Mouse (Mus musculus): Measurements from ENCODE around the gene Apba3. TPM values are rescaled to one million over a fixed set of nuclear protein-coding genes. Genes with fewer than 3 reads are reported as not detected.

Apba3 gene
- total RNA-seq, 4 experiments from 2014 or later, result 105 to 122 (median 112) TPM

DNA sequence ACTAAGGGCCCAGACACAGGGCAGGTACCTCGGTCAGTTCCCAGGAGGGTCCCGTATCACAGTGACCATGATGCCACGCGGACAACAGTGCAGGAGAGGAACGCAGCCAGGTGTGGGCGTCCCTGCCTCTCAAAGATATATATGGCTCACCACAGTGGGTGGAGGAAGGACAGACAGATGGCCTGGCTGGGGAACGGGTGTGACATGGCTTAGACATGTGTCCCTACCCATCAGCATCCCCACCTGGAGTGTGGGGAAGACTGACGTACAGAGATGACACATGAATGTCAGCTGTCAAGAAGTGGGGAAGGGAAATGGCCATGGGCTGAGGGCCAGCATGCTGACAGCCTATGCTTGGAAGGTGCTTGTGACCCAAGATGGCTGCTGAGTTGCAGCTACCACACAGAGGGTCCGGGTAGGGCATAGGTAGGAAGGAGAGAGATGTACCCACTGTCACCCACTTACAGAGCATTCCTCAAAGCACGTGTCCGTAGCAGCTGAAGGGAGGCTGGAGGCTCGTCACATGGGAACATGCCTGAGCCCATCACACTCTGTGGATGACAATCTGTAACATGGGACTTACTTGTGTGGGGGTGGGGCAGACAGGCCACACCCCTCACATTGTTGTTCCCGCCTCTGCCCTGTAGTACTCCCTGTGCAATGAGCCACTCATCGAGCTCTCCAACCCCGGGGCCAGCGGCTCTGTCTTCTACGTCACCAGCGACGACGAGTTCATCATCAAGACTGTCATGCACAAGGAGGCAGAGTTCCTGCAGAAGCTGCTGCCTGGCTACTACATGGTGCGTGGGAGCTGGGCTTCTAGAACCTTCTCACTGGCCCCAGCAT is 40.3 kb downstream of the Apba3 start:
- DNase-seq (ENCODE audit: low spot score), result no peak

DNA sequence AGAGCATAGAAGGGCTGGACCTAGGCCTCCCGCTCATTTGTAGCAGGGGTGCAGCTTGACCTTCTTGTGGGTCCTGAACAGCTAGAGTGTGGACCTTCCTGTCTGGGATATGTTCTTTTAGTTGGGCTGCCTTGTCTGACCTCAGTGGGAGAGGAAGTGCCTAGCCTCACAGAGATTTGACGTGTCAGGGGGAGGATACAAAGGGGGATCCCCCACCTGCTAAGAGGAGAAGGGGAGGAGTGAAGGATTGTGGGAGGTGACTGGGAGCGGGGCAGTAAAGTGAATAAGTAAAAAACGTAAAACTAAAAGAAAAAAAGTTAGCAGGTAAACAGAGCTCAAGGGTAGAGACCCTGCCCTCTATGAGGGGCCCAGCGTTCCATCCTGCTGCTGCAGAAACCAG is 42.8 kb downstream of the Apba3 start:
- DNase-seq (ENCODE audit: low spot score), result no peak

DNA sequence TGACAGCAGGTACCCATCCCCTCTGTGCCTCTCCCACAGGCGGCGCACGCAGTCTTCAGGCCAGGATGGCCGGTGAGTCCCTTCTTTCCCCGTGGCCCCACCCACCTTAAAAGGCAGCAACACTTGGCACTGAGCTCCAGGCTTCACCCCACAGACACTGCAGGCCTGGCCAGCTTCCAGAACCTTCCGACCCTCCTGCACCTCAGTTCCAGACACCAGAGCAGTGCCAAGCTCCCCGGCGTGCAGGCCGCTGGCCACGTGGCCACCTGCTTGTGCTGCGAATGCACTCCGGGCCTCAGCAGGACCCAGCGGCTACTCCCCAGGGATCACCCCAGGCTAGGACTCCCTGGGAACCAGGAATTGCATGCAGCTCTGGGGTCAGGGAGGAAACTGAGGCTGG is 46.8 kb downstream of the Apba3 start:
- DNase-seq (ENCODE audit: low spot score), result no peak

DNA sequence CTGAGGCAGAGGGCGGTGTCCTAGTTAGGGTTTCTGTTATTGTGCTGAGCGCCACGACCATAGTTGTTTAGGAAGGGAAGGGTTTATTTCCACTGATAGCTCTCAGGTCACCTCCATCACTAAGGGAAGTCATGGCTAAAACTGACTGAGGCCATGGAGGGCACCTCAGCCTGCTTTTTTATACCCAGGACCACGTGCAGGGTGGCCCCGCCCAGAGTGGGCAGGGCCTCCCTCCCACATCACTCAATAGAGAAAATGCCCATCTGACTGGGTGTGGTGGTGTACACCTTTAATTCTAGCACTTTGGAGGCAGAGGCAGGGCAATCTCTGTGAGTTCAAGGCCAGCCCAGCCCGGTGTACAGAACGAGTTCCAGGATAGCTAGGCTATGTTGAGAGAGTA is 47.4 kb downstream of the Apba3 start:
- no peak for DNase-seq (ENCODE audit: low spot score)

DNA sequence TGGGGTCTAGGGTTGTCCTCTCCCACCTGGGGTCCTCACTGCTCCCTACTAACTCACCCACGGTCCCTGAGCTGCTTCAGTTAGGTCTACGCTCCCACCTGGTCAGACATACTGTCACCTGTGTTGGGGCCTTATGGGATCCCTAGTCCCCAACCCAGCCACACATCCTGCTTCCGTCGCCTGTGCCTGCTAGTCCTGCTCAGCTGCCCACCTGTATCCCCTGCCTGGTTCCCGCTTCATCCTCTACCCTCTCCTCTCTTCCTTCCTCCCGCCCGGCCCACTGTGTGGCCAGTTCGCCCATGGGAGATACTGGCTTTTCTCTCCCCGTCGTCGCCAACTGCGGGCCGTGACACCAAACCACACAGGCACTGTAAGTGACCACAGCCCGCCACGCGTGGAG is 48.8 kb downstream of the Apba3 start:
- no peak for DNase-seq (ENCODE audit: low spot score)

DNA sequence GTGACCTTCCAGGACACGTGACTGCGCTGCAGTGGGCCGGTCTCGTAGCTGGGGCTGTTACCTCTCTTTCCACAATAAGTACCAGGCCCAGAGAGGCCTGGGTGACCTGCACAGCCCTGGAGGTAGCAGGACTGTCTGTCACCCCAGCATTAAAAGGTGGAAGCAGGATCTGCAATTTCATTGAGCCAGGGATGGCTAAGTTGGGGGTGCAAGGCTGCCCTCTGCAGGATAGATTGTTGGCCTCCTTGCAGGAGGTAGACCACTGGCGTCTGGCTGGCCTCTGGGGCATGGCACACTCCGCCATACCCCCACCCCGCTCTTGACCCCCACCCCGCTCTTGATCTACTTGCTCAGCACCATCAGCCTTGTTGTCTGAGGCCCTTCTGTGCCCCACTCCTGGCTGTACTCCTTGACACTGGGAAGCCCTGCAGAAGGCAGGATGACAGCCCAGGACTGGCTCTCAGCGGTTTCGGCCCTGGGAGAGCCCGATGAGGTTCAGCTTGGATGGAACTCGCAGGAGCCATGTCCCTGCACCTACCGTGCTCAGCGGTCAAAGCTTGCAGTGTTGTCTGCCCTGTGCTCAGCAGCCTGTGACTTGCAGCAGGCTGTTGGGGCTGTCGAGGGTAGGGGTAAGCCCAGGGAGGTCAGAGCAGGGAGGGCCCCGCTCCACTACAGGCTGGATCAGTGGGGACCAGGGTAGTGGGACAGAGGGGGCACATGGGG is 49.7 kb downstream of the Apba3 start:
- DNase-seq (ENCODE audit: low spot score), result no peak

DNA sequence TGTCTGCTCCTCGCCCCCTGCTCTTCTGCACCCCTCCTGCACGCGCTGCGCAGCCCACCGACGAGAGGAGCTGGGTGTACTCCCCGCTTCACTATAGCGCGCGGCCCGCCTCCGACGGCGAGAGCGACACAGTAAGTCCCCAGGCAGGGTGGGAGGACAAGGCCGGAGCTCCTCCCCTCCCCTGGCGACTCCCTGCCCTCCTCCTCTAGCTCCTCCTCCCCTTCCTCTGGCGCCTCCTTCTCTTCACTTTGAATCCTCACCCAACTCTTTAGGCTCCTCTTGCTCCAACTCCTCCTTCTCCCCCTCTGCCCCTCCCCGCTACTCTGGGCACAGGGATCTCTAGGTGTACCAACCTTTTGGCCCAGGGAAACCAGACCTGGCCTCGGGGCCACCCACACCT is 50.5 kb downstream of the Apba3 start:
- no peak for DNase-seq (ENCODE audit: low spot score)

DNA sequence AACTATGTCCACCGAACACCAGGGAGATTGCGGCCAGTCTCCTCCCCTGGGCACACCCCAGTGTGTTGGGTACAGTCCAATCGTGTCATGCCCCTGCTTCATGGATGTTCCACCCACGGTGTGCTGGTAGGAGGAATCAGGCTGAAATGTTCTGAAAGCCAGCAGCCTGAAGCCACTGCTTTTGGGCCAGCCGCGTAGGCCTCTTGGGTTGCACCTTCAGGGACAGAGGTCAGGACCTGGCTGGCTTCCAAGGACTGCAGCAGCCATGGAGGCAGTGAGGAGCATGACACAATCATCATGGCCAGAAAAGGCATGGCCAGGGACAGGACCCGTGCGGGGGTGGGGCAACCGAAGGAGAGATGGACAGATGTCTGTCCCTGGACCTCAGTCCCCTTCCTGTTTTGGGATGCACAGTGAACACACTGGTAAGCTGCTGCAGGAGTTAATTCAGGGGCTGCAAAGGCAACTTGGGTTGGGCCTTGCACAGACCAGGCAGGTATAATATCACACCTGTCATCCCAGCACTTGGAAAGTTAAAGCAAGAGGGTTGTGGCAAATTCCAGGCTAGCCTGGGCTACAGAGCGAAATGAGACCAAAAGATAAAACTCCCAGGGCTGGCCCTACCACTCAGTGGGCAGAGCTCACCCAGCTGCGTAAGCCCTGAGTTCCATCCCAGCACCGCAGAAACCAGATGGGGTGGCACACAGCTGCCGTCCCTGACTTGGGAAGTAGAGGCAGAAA is 52.0 kb downstream of the Apba3 start:
- no peak for DNase-seq (ENCODE audit: low spot score)

DNA sequence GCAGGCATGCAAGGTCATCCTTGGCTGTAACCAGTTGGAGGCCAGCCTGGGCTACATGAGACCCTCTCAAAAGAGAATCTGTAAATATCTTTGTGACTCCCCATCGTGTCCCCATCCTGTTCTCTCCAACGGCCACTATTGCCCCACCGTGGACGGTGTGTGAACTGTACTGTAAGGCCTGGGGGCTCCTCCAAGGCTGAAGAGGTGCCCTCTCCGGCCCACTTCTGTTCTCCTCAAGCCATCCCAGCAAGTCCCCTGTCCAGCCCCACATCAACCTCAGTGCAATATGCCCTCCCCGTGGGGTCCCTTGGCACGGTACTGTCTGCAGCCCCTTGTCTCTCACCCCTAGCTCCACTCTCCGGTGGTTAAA is 52.6 kb downstream of the Apba3 start:
- no peak for DNase-seq (ENCODE audit: low spot score)

DNA sequence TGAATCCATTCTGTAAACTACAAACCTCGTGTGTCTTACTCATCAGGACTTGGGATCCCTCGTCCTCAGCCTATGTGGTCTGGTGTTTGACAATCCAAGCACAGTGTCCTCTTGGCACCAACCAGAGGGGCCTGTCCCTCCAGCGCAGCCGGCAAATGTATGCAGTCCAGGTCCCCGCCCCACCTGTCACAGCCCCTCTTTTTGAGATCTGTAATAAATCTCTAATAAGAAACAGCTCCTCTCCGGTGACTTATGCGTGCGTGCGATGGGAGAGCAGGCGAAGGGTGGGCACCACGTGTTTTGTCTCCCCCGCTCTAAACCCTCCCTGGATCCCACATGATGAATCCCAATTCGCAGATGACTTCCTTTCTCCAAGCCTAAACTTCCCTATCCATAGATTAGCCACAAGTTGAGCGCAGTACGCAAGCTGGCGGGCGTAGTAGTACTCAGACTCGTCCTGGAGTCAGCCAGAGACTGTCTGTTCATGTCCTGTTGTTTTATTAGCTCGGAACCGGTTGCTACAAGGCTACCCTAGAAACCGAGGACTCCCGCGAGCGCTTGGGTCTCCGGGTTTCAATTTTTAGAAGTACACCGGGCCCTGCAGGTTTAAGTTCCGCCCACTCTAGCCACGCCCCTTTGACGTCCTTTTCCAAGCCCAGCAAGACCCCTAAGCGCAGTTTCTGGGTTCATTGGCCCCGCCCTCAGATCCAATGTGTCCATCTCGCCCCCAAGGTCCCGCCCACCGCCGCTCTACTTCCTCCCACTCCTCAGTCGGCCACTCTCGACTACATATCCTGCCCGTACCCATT is 53.2 kb downstream of the Apba3 start:
- DNase-seq (ENCODE audit: low spot score), result no peak

DNA sequence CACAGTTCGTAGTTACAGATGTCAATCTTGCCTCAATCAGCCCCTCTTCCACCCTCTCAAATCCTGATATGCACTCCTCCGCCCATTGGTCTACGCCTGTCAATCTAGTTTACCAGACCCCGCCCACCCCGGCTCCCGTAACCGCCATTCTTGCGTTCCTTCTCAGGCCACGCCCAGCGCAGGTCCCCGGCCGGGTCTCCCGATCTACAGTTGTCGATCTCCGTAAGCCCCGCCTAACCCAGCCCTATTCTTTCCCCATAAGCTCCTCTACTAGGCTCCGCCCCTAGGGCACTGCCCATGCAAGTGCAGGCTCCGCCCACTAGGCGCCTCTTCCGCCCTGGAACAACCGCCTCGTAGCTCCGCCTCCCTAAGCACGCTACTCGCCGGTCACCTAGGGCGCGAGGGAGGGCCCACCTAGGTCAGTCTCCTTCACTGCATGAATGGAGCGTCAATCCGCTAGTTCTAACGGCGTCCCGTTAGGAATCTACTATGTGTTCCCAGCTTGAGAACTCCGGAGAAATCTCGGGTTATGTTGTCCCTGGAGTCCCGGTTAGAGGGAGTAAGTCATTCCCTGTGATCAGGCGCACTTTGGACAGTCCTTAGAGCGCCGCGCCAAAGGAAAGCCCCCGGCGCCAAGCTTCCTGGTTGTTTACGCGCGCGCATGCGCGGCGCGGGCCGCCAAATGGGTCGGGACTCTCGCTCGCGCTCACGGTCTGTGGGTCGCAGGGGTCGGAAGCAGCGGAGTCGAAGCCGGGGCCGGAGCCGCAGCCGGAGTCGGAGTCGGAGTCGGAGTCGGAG is 54.0 kb downstream of the Apba3 start, which contains the start of gene Cactin:
Gene Cactin (plus strand): TSS at position 554 of the 798 bp plus-strand sequence.
- peak; percentile 99 for DNase-seq (ENCODE audit: low spot score)

DNA sequence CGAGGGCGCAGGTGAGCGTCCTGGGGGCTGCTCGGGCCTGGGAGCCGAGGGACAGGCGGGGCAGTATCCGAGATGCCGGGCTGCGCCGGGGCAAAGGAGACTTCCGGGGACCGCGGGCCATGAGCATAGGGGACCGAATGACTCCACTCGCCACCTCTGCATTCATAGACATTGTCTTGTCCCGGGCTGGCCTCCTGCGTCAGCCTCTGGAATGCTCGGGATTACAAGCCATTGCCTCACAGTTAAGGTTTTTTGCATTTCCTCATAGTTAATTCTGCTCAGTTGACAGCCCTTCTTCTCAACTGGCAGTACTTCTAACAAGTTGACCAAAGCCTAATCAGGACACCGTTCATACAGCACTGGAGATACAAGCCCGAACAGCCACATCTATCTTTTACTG is 54.7 kb downstream of the Apba3 start:
- DNase-seq (ENCODE audit: low spot score), result no peak

DNA sequence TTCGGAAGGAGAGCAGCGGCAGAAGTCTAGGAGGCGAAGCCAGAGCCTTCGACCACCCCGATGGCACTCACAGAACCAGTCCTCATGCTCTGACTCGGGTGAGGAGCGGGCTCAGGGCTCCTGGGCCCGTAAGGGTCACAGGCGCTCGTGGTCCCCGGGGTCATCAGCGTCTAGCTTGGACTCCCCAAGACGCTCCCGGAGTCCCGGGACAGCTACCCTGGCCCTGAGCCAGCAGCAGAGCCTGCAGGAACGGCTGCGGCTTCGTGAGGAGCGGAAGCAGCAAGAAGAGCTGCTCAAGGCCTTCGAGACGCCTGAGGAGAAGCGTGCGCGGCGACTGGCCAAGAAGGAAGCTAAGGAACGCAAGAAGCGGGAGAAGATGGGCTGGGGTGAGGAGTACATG is 55.7 kb downstream of the Apba3 start:
- DNase-seq (ENCODE audit: low spot score), result no peak

Small RNA genes within 50 kb of the gene (microRNA-seq; reads per million reads assigned to microRNA genes)
- 36.7 reads per million, percentile 45 among the genes with 10 or more reads in this experiment for gene Mir3057

Other genes with a start within 250 kb of the Apba3 start
- under 1 TPM in 1 of 4 experiments, not detected in 3; 0.44 TPM for gene Diras1, start 241.3 kb upstream of the Apba3 start, total RNA-seq (2022)
- 10 to 100 TPM; 12.1 to 14.1 (median 12.7) TPM for gene Slc39a3, start 229.5 kb upstream of the Apba3 start, total RNA-seq (2022)
- 100 to 1,000 TPM in 2 of 4 experiments, 10 to 100 TPM in 2; 92.0 to 102 (median 99.4) TPM for gene Sgta, start 206.8 kb upstream of the Apba3 start, total RNA-seq (2022)
- 10 to 100 TPM; 12.3 to 14.9 (median 13.2) TPM for gene Thop1, start 196.9 kb upstream of the Apba3 start, total RNA-seq (2022)
- gene Creb3l3, start 168.1 kb upstream of the Apba3 start, total RNA-seq (2022), result under 1 TPM in 3 of 4 experiments, not detected in 1; 0.14 to 0.53 (median 0.27) TPM
- gene Map2k2, start 161.0 kb upstream of the Apba3 start, total RNA-seq (2022), result 100 to 1,000 TPM; 110 to 137 (median 130) TPM
- 10 to 100 TPM; 39.4 to 41.9 (median 40.7) TPM for gene Zbtb7a, start 131.7 kb upstream of the Apba3 start, total RNA-seq (2022)
- 10 to 100 TPM; 16.8 to 18.6 (median 17.0) TPM for gene Pias4, start 99.0 kb upstream of the Apba3 start, total RNA-seq (2022)
- gene Eef2, start 90.3 kb upstream of the Apba3 start, total RNA-seq (2022), result 1,000 to 10,000 TPM; 1,076 to 1,267 (median 1,170) TPM
- 10 to 100 TPM; 26.3 to 35.5 (median 29.8) TPM for gene Dapk3, start 84.0 kb upstream of the Apba3 start, total RNA-seq (2022)
- not detected for gene 4930442H23Rik, start 83.1 kb upstream of the Apba3 start, total RNA-seq (2022)
- gene Nmrk2, start 64.9 kb upstream of the Apba3 start, total RNA-seq (2022), result 10 to 100 TPM in 1 of 4 experiments, 1 to 10 TPM in 3; 5.8 to 18.8 (median 8.2) TPM
- gene Atcay, start 36.1 kb upstream of the Apba3 start, total RNA-seq (2022), result under 1 TPM in 1 of 4 experiments, not detected in 3; 0.63 TPM
- 1 to 10 TPM; 1.6 to 3.1 (median 2.7) TPM for gene Zfr2, start 33.8 kb upstream of the Apba3 start, total RNA-seq (2022)
- under 1 TPM; 0.26 to 0.75 (median 0.62) TPM for gene Matk, start 14.0 kb upstream of the Apba3 start, total RNA-seq (2022)
- gene Mrpl54, start within 50 bp of the Apba3 start, total RNA-seq (2022), result 100 to 1,000 TPM; 105 to 124 (median 112) TPM
- gene Tjp3, start 24.6 kb downstream of the Apba3 start, total RNA-seq (2022), result under 1 TPM in 1 of 4 experiments, not detected in 3; 0.22 TPM
- 10 to 100 TPM; 25.7 to 29.5 (median 26.8) TPM for gene Pip5k1c, start 26.0 kb downstream of the Apba3 start, total RNA-seq (2022)
- gene Cactin, start 54.1 kb downstream of the Apba3 start, total RNA-seq (2022), result 10 to 100 TPM; 14.4 to 19.2 (median 16.3) TPM
- 1 to 10 TPM; 2.7 to 5.4 (median 3.5) TPM for gene Tbxa2r, start 61.8 kb downstream of the Apba3 start, total RNA-seq (2022)
- gene Gipc3, start 76.3 kb downstream of the Apba3 start, total RNA-seq (2022), result 1 to 10 TPM; 4.1 to 6.6 (median 5.2) TPM
- 10 to 100 TPM; 52.4 to 61.2 (median 57.1) TPM for gene Hmg20b, start 83.5 kb downstream of the Apba3 start, total RNA-seq (2022)
- 10 to 100 TPM in 1 of 4 experiments, 1 to 10 TPM in 3; 9.2 to 11.4 (median 9.8) TPM for gene Mfsd12, start 90.5 kb downstream of the Apba3 start, total RNA-seq (2022)
- gene 4930404N11Rik, start 98.9 kb downstream of the Apba3 start, total RNA-seq (2022), result under 1 TPM in 2 of 4 experiments, not detected in 2; 0.29 to 0.66 TPM
- gene Fzr1, start 111.6 kb downstream of the Apba3 start, total RNA-seq (2022), result 10 to 100 TPM; 25.9 to 39.0 (median 32.2) TPM
- 10 to 100 TPM; 49.1 to 55.0 (median 53.8) TPM for gene Dohh, start 117.5 kb downstream of the Apba3 start, total RNA-seq (2022)
- 1 to 10 TPM in 2 of 4 experiments, under 1 TPM in 2; 0.73 to 1.3 (median 1.0) TPM for gene Gm48551, start 117.5 kb downstream of the Apba3 start, total RNA-seq (2022)
- under 1 TPM in 2 of 4 experiments, not detected in 2; 0.50 to 0.72 TPM for gene Gm48552, start 122.0 kb downstream of the Apba3 start, total RNA-seq (2022)
- gene Smim24, start 126.1 kb downstream of the Apba3 start, total RNA-seq (2022), result 1 to 10 TPM; 1.4 to 2.4 (median 1.9) TPM
- gene Nfic, start 188.7 kb downstream of the Apba3 start, total RNA-seq (2022), result 100 to 1,000 TPM; 100 to 132 (median 108) TPM
- under 1 TPM in 2 of 4 experiments, not detected in 2; 0.12 to 0.29 TPM for gene Celf5, start 215.7 kb downstream of the Apba3 start, total RNA-seq (2022)
- gene Ncln, start 229.4 kb downstream of the Apba3 start, total RNA-seq (2022), result 10 to 100 TPM; 48.7 to 72.7 (median 66.7) TPM
- gene S1pr4, start 233.2 kb downstream of the Apba3 start, total RNA-seq (2022), result 1 to 10 TPM in 2 of 4 experiments, under 1 TPM in 2; 0.88 to 1.4 (median 1.0) TPM